Mouse (Mus musculus): Measurements from ENCODE around the gene Clca2.

- TF ChIP-seq CTCF (IDR thresholded peaks at IDR 0.05; ENCODE audit: borderline replicate concordance, insufficient read depth, low read length) (no peak), POLR2A (IDR thresholded peaks at IDR 0.05; ENCODE audit: low read depth, low read length) (no peak; the same call in 1 of the 2 replicates)
Observed at GRCm38 (mm10) chr3:145119425-145119824, 20.2 kb upstream of the Clca2 start.
